Mouse (Mus musculus): Measurements from ENCODE around the gene Hsd11b1. TPM values are rescaled to one million over a fixed set of nuclear protein-coding genes. Genes with fewer than 3 reads are reported as not detected.
"Not testable (repeated sequence)": the region's sequence is repeated elsewhere in the genome, so short reads cannot be mapped to it uniquely, and the experiment has no call there.

The Hsd11b1 gene
- total RNA-seq, 4 experiments from 2014 or later: 3.6 to 7.9 (median 4.7) TPM

- no peak for DNase-seq (ENCODE audit: low spot score in 2 of 2)
Observed at GRCm38 (mm10) chr1:193279492-193279891, 15.6 kb upstream of the Hsd11b1 start.

GRCm38 (mm10) chr1:193278414-193279045 is 14.7 kb upstream of the Hsd11b1 start:
- peak; percentile 63 to 71 for DNase-seq (ENCODE audit: low spot score in 2 of 2)

DNA sequence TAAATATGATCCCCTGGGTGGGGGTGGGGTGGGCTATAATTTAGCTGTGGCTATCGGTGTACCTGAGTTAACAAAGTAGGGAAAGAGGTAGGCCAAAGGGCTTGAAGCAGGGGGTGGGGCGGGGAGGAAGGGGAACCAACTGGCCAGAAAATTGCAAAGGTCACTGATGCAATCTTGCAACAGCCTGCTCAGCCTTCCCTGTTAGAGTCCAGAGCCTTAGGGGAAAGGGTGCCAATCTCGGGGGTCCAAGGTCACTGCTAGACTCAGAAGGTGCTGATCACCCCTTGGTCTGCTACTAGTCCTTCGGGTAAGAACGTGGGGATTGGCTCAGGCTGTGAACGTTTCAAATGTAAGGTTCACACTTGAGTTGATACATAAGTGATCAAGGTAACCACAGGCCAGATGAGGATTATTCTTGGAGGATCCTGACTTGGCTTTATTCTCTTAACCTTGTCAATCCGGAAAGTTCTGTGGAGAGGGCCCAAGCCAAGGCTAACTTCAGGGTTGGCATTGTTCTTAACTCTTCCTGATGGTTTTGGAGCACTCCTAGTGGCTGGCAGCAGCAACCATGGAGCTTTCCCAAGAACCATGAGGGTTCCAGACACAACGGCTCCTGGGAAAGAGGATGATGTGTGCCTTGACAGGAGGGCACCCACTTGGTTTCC is 10.7 kb upstream of the Hsd11b1 start:
- DNase-seq (ENCODE audit: low spot score in 2 of 2): no peak

GRCm38 (mm10) chr1:193272916-193273601 is 9.2 kb upstream of the Hsd11b1 start, which contains the start of gene G0s2:
Gene G0s2 (minus strand): TSS chr1:193273217.
- DNase-seq (ENCODE audit: low spot score in 2 of 2): peak; percentile 64 to 79

- peak in 1 of 2 experiments; percentile 35 for DNase-seq (ENCODE audit: low spot score in 2 of 2)
Observed at GRCm38 (mm10) chr1:193272137-193272915, 8.5 kb upstream of the Hsd11b1 start.

GRCm38 (mm10) chr1:193270965-193271763 is 7.3 kb upstream of the Hsd11b1 start:
- no peak for DNase-seq (ENCODE audit: low spot score in 2 of 2)

DNA sequence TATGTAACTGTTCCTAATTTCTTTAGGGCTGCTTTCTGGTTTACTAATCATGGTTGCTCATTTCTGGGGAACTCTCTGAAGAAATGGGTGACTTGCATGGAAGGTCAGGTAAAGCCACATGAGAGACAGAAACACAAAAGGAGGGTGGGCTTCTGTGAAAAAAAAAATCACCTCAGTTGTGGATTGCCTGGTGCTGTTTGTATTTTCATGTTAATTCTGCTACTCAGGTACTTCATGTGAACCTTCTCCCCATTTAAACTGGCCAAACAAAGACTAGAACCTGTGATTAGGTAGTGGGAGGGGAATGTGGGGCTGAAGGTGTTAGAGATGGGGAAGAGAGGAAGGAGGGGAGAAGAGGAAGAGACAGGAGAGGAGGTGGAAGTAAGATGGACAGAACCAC is 1.9 kb upstream of the Hsd11b1 start:
- no peak for DNase-seq (ENCODE audit: low spot score in 2 of 2)

GRCm38 (mm10) chr1:193263026-193263907 is 608 bp downstream of the Hsd11b1 start:
- no peak for DNase-seq (ENCODE audit: low spot score in 2 of 2)

DNA sequence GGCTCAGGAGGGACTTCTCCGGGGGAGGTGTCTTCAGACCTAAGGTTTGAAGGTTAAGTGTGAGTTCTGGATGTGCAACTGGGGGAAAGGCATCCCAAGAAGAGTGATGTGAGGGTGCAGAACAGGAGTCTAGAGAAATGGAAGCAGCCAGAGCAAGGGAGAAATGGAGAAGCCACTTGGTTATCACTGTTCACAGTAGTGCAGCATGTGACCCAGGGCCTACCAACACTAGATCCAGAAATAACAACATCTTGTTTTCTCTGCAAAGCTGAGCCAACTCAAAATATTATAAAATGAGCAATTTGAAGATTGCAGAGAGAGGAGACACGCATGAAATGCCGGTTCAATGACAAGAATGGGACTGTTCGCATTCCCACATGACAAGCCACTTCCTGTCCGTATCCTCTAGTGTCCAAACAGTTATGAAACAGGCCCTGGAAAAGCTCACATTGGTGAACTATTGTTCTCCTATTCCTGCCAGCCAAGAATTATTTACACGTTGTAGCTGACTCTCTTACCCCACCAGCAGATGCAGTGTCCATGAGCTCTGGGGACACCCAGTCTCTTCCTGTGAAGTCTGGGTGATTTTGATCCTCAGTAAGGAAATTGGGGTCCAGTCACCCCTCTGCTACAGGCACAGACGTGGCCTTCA is 1.9 kb downstream of the Hsd11b1 start:
- DNase-seq (ENCODE audit: low spot score in 2 of 2): no peak

GRCm38 (mm10) chr1:193259559-193259958 is 4.3 kb downstream of the Hsd11b1 start:
- no peak for DNase-seq (ENCODE audit: low spot score in 2 of 2)

GRCm38 (mm10) chr1:193256621-193257098 is 7.2 kb downstream of the Hsd11b1 start:
- no peak for DNase-seq (ENCODE audit: low spot score in 2 of 2)

GRCm38 (mm10) chr1:193256289-193256577 is 7.6 kb downstream of the Hsd11b1 start:
- DNase-seq (ENCODE audit: low spot score in 2 of 2): no peak

DNA sequence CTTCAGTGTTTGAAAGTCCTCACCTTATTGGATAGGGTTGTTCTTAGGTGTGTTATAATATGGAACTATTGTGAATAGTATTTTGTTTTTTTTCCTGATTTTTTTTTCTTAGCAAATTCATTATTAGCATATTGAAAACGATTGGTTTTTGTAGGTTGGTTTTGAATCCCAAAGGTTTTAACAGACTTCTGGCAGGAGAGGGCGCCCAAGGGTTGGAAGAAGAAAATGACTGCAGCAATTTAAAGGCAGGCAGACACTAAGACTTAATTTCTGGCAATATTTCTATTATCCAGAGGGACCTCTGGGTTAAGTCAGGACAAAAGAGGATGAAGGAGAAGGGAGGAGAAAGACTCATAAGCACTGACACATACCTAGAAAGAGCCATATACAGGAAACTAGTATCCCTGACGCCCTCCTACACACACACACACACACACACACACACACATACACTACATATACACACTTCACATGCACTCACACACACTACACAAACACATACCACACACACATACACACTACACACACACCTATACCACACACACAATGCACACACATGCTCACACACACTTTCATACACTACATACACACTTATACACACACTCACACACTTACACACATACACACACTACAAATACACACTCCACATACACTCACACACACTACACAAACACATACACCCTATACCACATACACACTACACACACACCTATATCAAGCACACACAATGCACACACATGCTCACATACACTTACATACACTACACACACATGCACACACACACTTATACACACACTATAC is 8.2 kb downstream of the Hsd11b1 start:
- peak in 1 of 2 experiments; percentile 41 for DNase-seq (ENCODE audit: low spot score in 2 of 2)

DNA sequence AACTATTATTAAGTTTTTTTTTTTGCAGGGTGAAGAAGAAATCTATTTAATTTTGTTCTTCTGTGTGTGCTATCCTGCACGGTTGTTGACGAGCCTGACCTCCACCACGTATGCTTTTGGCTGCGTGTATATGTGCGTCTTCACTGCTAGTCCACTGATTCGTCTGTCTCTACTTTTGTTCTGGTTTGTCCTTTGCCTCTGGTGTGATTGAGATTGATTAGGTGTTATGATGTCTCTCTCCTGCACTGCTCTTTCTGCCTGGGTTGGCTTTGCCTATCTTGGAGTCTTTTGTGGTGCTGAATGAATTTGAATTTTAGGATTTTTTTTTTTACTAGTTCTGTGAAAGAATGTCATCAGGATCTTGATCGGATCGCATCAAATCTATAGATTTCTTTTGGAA is 8.8 kb downstream of the Hsd11b1 start:
- no peak for DNase-seq (ENCODE audit: low spot score in 2 of 2)

DNA sequence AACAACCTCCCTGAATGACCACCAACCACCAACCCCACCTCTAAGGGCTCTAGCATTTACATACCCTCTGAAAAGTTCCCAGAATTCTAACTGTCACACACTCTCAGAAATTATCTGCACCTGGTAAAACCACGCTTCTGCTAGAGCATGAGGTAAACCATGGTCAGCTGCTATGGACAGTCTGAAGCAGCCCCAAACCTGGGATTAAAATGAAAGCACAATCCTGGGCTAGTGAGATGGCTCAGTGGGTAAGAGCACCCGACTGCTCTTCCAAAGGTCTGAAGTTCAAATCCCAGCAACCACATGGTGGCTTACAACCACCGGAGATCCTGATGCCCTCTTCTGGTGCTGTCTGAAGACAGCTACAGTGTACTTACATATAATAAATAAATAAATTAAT is 10.0 kb downstream of the Hsd11b1 start:
- not testable (repeated sequence) for DNase-seq (ENCODE audit: low spot score in 2 of 2)

DNA sequence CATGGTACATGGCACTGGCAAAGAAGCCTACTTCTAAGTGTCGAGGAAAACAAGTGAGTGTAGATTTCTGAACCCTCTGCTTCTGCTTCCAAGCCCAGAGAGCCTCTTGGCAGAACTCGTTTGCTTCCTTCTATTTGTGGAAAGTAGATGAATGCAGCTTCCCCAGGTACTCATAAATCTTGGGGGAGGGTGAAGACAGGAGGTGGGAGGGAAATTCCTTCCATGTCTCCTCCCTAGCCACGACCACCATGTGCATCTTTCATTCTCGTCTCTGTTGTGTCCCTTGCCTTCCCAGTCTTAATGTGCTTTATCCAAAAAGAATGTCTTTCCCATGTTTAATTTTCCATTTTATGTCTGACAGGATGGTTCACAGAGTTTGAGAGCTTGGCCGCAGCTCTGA is 11.3 kb downstream of the Hsd11b1 start:
- no peak for DNase-seq (ENCODE audit: low spot score in 2 of 2)

- DNase-seq (ENCODE audit: low spot score in 2 of 2): no peak
Observed at GRCm38 (mm10) chr1:193251386-193251785, 12.5 kb downstream of the Hsd11b1 start.

- no peak for DNase-seq (ENCODE audit: low spot score in 2 of 2)
Observed at GRCm38 (mm10) chr1:193250026-193250425, 13.8 kb downstream of the Hsd11b1 start.

DNA sequence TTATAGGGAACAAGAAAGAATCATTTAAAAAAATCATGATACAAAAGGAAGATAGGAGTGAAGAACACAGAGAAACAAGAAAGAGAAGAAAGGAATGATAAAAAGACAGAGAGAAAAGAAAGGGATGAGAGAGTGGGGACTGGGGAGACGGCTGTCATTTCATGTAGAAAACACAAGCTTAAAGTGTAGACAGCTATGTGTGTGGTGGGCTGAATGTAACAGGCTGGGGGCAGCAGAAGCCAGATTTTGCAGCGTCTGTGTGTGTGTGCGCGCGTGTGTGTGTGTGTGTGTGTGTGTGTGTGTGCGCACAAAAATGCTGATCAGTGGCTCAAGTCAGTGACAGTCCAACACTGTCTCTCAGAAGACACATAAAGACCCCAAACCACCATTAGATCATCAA is 19.6 kb downstream of the Hsd11b1 start:
- no peak for DNase-seq (ENCODE audit: low spot score in 2 of 2)
